Mouse (Mus musculus) heart, adult 2 months (tissue): ENCODE measurements around the gene Chrna5.

Experiments used
- CTCF ChIP-seq: fragments of 200-600 bp; IDR thresholded peaks from 2 replicates; pipeline ENCODE4 v1.8.1; 2022; ENCODE audit warnings: antibody characterized with exemption, mild to moderate bottlenecking, moderate library complexity
- EP300 ChIP-seq: fragments of 200-500 bp; IDR thresholded peaks from 2 replicates; pipeline ENCODE4 v1.6.1; 2011; ENCODE audit warnings: low read depth, low read length, control low read depth; ENCODE audit not compliant: insufficient read depth
- POLR2A ChIP-seq: fragments of 200-500 bp; IDR thresholded peaks from 2 replicates; pipeline ENCODE4 v1.6.1; 2011; ENCODE audit warnings: mild to moderate bottlenecking, low read depth, low read length, control low read depth; ENCODE audit not compliant: insufficient read depth

- no peak for TF ChIP-seq CTCF
- TF ChIP-seq POLR2A: no peak
- TF ChIP-seq EP300: no peak
These were observed 58.3 kb downstream of the Chrna5 start for GRCm38 (mm10) chr9:55038948-55039347.
